Mouse (Mus musculus): ENCODE data around the gene Ldlr. TPM values are rescaled to one million over a fixed set of nuclear protein-coding genes. Genes with fewer than 3 reads are reported as not detected.
A peak's percentile ranks its signal among the peaks of the same experiment; 100 is the strongest.
"Not testable (repeated sequence)": the region's sequence is repeated elsewhere in the genome, so short reads cannot be mapped to it uniquely, and the experiment has no call there.

The Ldlr gene
- 10 to 100 TPM; 15.4 to 16.4 TPM for total RNA-seq (2021)

DNA sequence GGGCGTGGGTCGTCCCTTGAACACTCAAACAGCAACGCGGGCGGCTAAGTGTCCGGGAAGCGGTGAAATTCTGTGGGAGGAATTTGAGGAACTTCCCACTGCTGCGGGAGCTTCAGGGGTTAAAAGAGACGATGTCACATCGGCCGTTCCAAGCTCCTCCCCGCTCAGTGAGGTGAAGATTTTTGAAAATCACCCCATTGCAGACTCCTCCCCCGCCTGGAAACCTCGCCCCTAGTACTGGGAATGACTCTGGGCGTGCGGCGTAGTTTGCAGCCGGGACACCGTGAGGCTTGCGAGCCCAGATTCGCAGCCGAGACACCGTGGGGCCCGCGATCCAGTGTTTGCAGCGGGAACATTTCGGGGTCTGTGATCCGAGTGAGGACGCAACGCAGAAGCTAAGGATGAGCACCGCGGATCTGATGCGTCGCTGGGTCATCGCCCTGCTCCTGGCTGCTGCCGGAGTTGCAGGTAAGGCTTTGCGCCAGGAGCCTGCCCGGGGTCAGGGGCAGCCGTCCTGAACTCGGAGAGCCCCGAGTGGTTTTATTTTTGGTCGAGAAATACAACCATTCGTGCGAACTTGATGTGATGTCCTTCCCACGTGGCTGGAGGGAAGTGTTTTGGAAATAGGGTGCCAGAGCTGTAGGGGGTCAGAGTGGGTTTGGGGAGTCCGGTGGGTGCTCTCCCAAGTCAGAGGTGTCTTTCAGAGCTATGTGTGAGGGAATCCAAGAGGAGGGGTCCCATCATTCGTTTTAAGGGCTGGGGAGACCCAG, at the start of gene Ldlr:
Gene Ldlr (plus strand): TSS at position 107 of the 770 bp plus-strand sequence.
- DNase-seq (ENCODE audit: low spot score in 2 of 2): peak; percentile 73 to 84
- intact Hi-C loops (cut with DNase I): no loop called here

DNA sequence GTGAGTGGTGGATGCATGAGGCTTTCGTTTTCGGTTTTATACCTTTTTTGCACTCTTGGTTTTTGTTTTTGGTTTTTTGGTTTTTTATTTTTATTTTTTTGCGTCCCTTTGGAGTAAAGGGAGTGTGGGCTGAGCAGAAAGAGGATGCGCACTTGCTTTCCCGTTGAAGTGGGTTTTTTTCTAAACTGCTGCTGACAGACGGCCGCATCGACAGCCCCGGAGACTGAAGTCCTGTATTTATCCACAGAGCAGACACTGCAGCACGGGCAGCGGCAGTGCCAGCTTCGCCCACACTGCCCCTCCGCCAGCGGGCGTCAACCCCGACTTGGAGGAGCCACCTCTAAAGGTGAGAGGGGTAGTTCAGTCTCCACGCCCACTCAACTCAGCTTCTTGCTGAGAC, 45.6 kb upstream of the Ldlr start:
- DNase-seq (ENCODE audit: low spot score in 2 of 2): peak; percentile 18 to 57
- intact Hi-C loops (cut with DNase I): no loop called here

DNA sequence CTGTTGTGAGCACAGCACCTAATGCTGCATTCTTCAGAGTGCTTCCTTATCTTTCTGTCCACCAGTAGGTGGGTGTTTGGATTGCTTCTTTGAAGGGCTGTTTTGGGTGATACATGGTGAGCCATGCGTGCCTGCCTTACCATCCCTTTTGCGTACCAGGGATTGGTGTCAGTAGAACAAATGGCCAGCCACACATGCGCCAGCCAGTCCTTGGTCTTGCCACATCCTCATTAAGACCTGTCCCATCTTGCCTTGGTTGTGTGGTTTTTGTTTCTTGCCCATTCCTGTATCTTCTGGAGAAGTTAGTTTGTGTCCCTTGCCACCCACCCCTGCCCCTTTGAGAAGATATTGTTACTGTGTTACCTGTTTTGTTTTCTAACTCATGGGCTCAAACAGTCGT, 42.8 kb upstream of the Ldlr start:
- DNase-seq (ENCODE audit: low spot score in 2 of 2): no peak
- intact Hi-C loops (cut with DNase I): no loop called here

DNA sequence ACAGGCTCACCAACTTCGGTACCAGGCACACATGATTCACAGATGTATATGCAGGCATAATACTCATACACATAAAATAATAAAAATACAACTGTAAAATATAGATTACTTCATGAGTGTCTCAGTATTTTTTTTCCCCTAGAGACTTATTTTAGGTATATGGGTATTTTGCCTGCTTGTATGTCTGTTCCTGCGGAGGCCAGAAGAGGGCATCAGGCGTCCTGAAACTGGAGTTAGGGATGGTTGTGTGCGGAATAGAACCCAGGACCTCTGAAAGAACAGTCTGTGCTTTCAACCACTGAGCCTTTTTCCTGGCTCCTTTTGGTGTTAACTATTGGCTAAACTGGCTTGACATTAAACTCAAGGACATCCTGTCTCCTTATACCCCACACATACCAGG, 40.5 kb upstream of the Ldlr start:
- DNase-seq (ENCODE audit: low spot score in 2 of 2): no peak
- intact Hi-C loops (cut with DNase I): no loop called here

DNA sequence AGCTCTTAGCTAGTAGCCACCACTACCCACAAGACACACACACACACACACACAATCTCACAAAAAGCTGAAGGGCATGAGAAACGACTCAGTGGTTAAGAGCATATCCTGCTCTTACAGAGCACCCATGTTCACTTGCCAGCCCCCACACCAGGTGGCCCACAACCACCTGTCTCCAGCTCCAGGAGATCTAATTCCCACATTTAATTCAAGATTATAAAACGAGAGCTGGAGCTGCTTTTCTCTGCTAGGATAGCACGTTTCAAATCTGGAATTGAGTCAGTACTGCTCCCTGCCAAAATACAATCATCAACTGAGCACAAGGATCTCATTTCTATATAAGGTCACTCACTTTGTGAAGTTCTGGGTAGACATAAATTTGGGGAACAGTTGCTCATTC, 39.4 kb upstream of the Ldlr start:
- intact Hi-C loops (cut with DNase I): no loop called here
- peak; percentile 31 to 70 for DNase-seq (ENCODE audit: low spot score in 2 of 2)

DNA sequence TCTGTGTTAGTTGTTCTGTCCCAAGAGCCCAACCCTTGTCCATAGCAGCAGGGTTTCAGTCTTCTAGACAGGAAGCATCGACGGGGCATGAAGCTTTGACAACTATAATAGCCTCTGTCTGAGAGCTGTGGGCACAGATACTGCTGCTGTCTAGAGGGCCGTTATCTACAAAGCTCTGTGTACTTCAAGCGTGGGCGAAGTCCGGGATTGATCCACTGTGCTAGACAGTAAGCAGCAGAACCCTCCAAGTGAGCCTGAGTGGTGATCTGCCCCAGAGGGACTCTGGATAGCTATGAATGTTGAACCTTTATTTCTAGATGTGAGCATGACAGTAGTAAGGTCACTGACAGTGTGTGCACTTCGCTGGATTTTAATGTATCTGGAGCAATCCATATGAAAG, 34.7 kb upstream of the Ldlr start:
- intact Hi-C loops (cut with DNase I): loop anchor here (5.0 kb wide), 1 partner anchor 114 kb away; no protein-coding TSS in a partner anchor
- DNase-seq (ENCODE audit: low spot score in 2 of 2): no peak

DNA sequence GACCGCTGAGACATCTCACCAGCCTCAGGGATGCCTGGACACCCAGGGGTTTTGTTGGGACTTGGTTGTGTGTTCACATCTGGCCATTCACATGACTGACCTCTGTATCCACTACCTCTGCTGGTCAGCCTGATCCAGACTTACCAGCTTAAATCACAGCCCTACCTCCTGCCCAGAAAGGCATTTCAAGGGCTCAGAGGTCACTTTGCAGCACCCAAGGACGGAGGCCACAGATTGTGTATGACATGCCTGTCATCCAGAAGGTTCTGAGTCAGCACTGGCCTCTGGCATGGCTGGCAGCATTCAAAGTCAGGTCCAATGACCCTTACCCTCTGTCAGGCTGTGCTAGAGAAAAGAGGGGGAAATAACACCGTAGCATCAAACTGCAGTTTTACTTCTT, 33.3 kb upstream of the Ldlr start:
- intact Hi-C loops (cut with DNase I): loop anchor here (10.0 kb wide), 1 partner anchor 185 kb away; no protein-coding TSS in a partner anchor
- DNase-seq (ENCODE audit: low spot score in 2 of 2): no peak

DNA sequence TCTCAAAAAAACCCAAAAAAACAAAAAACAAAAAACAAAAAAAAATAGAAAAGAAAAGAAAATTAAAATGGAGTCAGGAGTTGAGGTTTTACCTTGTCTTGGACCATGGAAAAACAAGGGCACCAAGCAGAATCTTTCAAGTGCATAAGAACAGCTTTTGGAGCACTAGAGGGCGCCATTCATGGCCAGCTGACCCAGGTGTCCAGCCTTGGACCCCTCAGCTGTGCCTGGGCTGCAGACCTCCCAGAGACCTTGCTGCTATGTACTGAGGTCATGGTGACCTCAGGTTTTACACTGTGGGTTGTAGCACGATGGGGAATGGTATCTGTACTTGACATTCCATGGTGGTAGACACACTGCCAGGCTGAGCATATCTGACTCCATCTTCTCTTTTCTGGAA, 31.4 kb upstream of the Ldlr start:
- intact Hi-C loops (cut with DNase I): loop anchor here (10.0 kb wide), 1 partner anchor 183 kb away; no protein-coding TSS in a partner anchor

DNA sequence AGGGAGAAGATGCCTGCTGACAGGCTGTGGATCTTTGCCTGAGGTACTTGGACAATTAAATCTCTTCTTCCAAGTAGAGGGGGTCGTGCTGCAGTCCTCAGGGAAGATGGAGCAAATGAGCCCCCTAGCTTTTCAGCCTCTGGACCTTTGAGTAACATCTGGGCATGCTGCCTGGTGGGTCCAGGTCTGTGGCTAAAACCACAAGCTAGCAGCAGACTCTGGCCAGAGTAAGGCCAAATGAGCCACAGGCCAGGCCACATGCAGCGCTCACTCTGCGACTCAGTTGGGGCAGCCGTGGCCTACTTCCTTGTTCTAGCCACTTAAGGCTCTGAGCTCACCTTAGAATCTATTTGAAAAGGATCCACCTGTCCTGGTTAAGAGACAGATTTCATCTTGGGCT, 30.8 kb upstream of the Ldlr start:
- intact Hi-C loops (cut with DNase I): loop anchor here (10.0 kb wide), 1 partner anchor 182 kb away; no protein-coding TSS in a partner anchor
- DNase-seq (ENCODE audit: low spot score in 2 of 2): no peak

More for the DNA sequence above, 31.4 kb upstream of the Ldlr start:
- no peak for DNase-seq (ENCODE audit: low spot score in 2 of 2)

DNA sequence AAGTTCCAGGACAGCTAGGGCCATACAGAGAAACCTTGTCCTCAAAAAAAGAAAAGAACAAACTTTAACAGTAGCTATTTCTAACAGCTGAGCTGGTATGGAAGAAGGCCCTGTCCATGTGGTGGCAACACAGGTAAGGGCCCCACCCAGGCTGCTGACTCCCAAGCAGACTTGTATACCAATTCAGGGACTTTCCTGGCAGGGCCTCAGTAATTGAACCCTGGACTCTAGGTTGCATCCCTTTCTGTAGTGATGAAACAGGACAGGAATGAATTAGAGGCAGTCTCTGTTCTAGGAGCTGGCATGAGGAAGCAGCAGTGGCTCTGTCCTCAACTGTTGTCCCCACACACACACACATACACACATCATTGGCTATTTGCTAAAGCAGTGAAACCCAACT, 29.2 kb upstream of the Ldlr start:
- intact Hi-C loops (cut with DNase I): loop anchor here (10.0 kb wide), 1 partner anchor 181 kb away; no protein-coding TSS in a partner anchor
- DNase-seq (ENCODE audit: low spot score in 2 of 2): no peak

DNA sequence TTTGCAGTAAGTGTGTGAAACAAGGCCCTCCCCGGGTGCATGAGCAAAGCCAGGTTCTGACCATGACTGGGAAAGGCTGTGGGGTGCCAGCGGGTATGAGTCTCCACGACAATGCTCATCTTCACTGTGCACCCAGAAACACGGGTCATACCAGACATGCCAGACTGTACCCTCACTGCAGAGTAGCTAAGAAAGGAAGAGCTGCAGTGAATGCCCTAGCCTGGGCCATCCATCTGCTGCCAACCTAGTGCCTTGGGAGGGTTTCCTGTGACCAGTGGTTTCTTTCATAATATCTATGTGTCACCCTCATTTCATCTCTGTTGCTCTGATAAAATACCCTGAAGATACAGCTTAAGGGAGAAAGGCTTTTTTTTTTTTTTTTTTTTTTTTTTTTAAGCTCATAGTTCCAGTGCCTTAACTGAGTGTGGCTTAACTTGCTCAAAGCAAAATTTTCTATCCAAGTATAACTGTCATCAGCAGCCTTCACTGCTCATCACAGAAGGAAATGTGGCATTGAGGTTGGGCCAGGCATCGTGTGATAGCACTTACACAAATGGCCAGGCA, 28.0 kb upstream of the Ldlr start:
- intact Hi-C loops (cut with DNase I): loop anchor here (10.0 kb wide), 1 partner anchor 179 kb away; no protein-coding TSS in a partner anchor
- no peak for DNase-seq (ENCODE audit: low spot score in 2 of 2)

DNA sequence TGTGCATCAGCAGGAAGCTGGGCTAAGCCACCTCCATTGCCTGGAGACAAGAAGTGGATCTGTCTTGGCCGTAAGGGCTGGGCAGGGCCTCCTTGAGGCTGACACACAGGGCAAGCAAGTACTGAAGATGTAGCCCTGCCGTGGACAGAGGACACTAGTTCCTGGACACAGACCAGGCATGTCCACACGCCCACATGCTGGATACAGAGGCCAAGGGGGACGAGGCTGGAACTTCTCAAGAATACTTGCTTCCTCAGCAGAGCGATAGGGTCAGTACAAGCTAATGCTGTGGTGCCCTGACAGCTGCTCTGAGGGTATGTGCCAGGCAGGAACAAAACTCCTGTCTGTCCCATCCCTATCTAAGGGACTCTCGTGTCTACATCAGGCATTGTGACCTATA, 26.2 kb upstream of the Ldlr start:
- no peak for DNase-seq (ENCODE audit: low spot score in 2 of 2)
- intact Hi-C loops (cut with DNase I): loop anchor here (10.0 kb wide), 1 partner anchor 178 kb away; no protein-coding TSS in a partner anchor

DNA sequence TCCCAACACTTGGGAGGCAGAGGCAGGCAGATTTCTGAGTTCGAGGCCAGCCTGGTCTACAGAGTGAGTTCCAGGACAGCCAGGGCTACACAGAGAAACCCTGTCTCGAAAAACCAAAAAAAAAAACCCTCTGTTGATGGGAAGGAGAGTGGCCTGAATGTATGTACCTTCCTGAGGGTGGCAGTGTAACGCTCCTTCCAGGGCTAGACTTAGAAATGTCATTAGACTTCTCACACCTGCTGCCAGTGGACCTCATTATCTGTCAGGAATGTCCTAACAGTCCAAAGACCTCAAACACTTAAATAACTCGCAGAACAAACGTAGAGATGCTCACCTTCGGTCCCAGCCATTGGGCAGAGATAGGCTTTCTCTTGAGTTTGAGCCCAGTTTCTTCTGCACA, 24.0 kb upstream of the Ldlr start:
- intact Hi-C loops (cut with DNase I): loop anchor here (10.0 kb wide), 1 partner anchor 176 kb away; no protein-coding TSS in a partner anchor
- not testable (repeated sequence) for DNase-seq (ENCODE audit: low spot score in 2 of 2)

DNA sequence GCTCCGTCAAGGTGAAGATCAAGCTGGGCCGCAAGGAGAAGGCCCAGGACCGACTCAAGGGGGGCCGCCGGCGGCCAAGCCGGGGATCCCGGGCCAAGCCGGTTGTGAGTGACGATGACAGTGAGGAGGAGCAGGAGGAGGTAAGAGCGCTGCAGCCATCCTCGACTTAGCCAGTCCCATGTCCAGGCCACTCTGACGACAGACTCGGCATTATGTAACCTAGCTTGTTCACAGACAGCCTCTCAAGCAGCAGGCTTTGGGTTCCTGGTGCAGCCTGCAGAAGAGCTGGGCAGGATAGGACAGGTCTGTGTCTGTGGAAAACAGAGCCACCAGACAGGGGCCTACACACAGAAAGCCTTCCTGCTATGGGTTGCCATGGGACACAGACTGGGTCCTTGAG, 22.2 kb upstream of the Ldlr start:
- intact Hi-C loops (cut with DNase I): no loop called here
- DNase-seq (ENCODE audit: low spot score in 2 of 2): peak in 1 of 2 experiments; percentile 62

DNA sequence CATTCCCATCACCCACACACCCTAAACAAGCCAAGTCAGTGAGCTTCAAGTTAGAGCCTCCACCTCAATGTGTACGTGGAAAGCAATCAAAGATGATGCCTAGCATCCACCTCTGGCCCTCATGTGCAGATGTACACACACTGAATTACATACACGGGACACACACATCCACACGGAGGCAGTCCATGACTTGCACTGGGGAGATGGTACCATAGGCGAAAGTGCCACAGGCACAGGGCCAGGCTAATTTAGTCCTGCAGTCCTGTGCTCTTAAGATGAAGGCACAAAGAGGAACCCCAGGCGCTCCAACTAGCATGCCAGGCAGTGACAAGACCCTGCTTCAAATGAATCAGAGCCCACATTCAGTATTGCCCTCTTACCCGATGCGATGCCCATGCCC, 19.8 kb upstream of the Ldlr start:
- intact Hi-C loops (cut with DNase I): no loop called here
- DNase-seq (ENCODE audit: low spot score in 2 of 2): no peak

DNA sequence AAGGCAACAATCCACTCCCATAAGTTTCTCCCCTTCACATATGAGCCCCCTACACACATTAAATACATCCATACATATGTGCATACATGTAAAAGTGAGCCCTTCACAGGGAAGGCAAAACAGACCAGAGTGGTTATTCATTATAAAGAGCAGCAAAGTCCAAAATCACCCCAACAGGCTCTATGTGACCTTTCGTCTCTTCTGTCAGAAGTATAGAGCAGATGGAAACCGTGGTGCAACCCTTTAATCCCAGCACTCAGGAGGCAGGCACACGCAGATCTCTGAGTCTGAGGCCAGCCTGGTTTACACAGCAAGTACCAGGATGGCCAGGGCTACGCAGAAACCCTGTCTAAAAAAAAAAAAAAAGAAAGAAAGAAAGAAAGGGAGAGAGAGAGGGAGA, 17.2 kb upstream of the Ldlr start:
- DNase-seq (ENCODE audit: low spot score in 2 of 2): no peak
- intact Hi-C loops (cut with DNase I): no loop called here

DNA sequence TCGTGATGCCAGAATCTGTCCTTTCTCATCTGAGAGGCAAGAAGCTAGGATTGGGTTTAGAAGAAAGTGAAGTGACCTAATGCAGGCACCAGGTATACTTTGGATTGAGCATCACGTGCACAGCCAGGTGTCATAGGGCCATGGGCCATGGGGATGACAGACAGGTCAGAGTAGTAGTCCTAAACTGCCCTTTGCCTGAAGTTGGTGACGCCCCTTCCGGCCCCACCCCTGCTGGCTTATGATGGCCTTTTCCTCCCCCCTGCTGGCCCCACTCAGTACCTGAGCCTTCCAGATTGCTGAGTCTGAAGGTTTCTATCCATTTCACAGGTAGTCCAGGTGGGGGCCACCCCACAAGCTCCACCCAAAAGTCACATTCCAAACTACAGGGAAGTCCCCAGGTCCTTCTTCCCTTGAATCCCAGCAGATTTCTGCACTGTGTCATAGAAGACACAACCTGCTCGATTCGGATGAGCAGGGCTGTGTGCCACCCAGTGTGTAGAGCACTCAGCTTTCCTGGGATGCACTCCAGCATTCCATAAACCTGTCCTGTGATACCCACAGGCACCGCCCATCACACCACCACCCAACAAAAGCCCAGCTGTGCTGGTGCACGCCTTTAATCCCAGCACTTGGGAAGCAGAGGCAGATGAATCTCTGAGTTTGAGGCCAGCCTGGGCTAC, 16.6 kb upstream of the Ldlr start:
- intact Hi-C loops (cut with DNase I): no loop called here
- no peak for DNase-seq (ENCODE audit: low spot score in 2 of 2)

DNA sequence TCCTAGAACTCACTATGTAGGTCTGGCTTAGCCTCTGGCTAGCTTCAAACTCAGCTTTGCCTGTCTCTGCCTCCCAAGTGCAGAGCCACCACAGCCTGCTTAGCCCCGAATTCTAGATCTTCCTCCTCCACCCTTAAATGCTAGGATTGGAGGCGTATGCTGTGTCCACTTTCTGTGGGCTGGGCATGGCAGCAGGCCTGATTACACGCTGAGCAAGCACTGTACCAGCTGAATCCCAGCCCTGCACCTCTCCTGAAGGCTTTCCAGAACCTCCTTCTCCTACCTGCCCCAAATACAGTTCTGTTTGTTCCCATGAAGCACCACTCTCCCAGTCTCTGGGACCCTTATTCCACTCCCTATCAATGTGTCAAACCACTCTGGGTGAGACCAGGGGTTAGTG, 13.9 kb upstream of the Ldlr start:
- intact Hi-C loops (cut with DNase I): no loop called here

DNA sequence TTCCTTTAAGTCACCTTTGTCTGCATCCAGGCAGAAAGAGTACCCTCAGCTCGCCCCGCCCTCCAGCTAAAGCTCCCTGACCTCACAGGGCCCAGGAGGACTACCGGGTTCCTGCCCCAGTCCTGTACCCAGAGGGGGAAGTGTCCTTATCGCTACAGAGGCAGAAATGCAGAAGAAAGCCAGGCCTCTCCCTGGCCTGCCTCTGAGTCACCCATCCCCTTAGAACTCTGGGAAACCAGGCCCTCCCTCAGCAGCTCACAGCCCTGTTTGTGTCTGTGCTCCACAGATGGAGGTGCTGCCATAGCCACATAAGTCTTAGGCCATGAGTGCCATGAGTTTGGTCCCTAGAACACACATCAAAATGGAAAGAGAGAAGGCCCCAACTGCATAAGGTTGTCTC, 8.0 kb upstream of the Ldlr start:
- intact Hi-C loops (cut with DNase I): no loop called here
- no peak for DNase-seq (ENCODE audit: low spot score in 2 of 2)

More for the DNA sequence above, 13.9 kb upstream of the Ldlr start:
- no peak for DNase-seq (ENCODE audit: low spot score in 2 of 2)

DNA sequence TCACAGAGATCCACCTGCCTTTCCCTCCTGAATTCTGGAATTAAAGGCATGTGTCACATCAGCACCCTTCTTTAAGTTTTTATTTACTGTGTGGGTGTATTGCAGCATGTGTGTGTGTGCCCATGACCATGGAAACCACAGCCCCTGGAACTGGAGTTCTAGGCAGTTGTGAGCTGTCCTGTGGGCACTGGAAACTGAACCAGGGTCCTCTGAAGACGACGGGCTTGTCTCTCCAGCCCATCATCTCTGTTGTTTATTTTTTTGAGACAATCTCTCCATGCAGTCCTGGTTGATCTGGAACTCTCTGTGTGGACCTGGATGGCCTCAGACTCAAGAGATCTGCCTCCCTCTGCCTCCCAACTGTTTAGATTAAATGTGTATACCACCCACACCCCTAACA, 6.3 kb upstream of the Ldlr start:
- intact Hi-C loops (cut with DNase I): no loop called here
- DNase-seq (ENCODE audit: low spot score in 2 of 2): no peak
